Mouse (Mus musculus): Measurements from ENCODE around the gene Mrnip.

GRCm38 (mm10) chr11:50236937-50237835 is 62.9 kb downstream of the Mrnip start:
- TF ChIP-seq ZNF384 (IDR thresholded peaks at IDR 0.05; ENCODE audit: low read depth, low read length): no peak
- TF ChIP-seq HCFC1 (IDR thresholded peaks at IDR 0.05; ENCODE audit: borderline replicate concordance, insufficient read depth, low read length): no peak
- no peak for TF ChIP-seq MAFK (IDR thresholded peaks at IDR 0.05; ENCODE audit: insufficient read depth, low read depth, low read length)
- no peak for TF ChIP-seq CHD2 (IDR thresholded peaks at IDR 0.05; ENCODE audit: low read depth, low read length)
- no peak for TF ChIP-seq ZC3H11A (IDR thresholded peaks at IDR 0.05; ENCODE audit: borderline replicate concordance, low read depth, low read length)
